Mouse (Mus musculus) thymus, adult 2 months (tissue): ENCODE measurements around the gene Tfg. TPM values are rescaled to one million over a fixed set of nuclear protein-coding genes. Genes with fewer than 3 reads are reported as not detected.

Experiments
- DNase-seq: peaks from one replicate; pipeline ENCODE4 v3.0.0; 2021
- H3K27ac ChIP-seq: fragments of 200-500 bp; 2 replicates; pipeline ENCODE4 v1.5.1; 2012; ENCODE audit warnings: low read length, control low read depth; ENCODE audit not compliant: control insufficient read depth, insufficient read depth
- H3K27me3 ChIP-seq: fragments of 200-500 bp; 2 replicates; pipeline ENCODE4 v1.6.1; 2012; ENCODE audit warnings: mild to moderate bottlenecking, low read length, moderate library complexity, mixed read lengths; ENCODE audit not compliant: control insufficient read depth, insufficient read depth
- H3K36me3 ChIP-seq: fragments of 200-500 bp; 2 replicates; pipeline ENCODE4 v1.6.1; 2012; ENCODE audit warnings: mild to moderate bottlenecking, low read length, moderate library complexity; ENCODE audit not compliant: control insufficient read depth, insufficient read depth
- H3K4me1 ChIP-seq: fragments of 200-500 bp; replicated peaks from 2 replicates; pipeline ENCODE4 v1.6.1; 2012; ENCODE audit warnings: low read length; ENCODE audit not compliant: control insufficient read depth, insufficient read depth
- H3K4me3 ChIP-seq: fragments of 200-500 bp; 2 replicates; pipeline ENCODE4 v1.5.1; 2012; ENCODE audit warnings: mild to moderate bottlenecking, low read length, control low read depth, moderate library complexity; ENCODE audit not compliant: control insufficient read depth, insufficient read depth
- CTCF ChIP-seq: fragments of 200-500 bp; IDR thresholded peaks from 2 replicates; pipeline ENCODE4 v1.5.1; 2012; ENCODE audit warnings: mild to moderate bottlenecking, control low read depth, low read length, moderate library complexity, borderline replicate concordance; ENCODE audit not compliant: control insufficient read depth, poor library complexity, insufficient read depth; ENCODE audit errors: extremely low read depth
- POLR2A ChIP-seq: fragments of 200-500 bp; IDR thresholded peaks from 2 replicates; pipeline ENCODE4 v1.6.1; 2012; ENCODE audit warnings: mild to moderate bottlenecking, low read length, control low read depth, moderate library complexity; ENCODE audit not compliant: control insufficient read depth, poor library complexity, insufficient read depth; ENCODE audit errors: extremely low read depth
- WGBS: fragments of 180-500 bp; shearing (Covaris S2); methylation state at CpG from one replicate; pipeline ENCODE4 v1.1.7; 2018; 5-methylcytosine and 5-hydroxymethylcytosine counted together
- polyA plus RNA-seq: library from polyadenylated mRNA; depleted of rRNA; stranded (reverse); fragments of >200 nt; gene quantifications from 2 replicates; pipeline ENCODE4 v1.2.3, GENCODE M21; 2012

Tfg gene
- polyA plus RNA-seq, 1 experiment: 109 TPM

DNA sequence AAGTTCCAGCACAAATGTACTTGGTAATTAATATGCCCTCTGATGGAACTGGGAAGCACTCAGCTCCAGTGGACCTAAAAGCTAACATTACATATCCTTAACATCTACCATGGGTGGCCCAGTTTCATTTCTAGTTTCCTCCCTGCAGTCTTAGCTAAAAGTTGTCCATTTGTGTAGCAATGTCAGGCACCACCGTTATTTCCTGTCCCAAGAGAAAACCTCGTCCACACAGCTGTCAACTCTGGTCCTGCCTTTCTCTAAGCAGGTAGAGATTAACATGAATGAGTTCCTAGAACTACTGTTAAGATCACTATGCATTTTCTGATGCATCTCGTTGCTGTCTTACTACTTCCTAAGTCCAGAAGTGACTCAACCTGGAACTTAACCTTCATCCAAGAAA is 1.6 kb downstream of the Tfg start:
- WGBS: 48% methylated on average over 3 of the region's 3 CpGs
- DNase-seq: no peak
- H3K27ac ChIP-seq: no peak overlapping the region
- no peaks in the 10 kb centered on the region for H3K27me3 ChIP-seq
- H3K4me1 ChIP-seq: peaks cover 6% of the 10 kb centered on the region
- no peak for TF ChIP-seq CTCF
- H3K36me3 ChIP-seq: peaks cover 16% of the 10 kb centered on the region
- H3K4me3 ChIP-seq: no peak overlapping the region

DNA sequence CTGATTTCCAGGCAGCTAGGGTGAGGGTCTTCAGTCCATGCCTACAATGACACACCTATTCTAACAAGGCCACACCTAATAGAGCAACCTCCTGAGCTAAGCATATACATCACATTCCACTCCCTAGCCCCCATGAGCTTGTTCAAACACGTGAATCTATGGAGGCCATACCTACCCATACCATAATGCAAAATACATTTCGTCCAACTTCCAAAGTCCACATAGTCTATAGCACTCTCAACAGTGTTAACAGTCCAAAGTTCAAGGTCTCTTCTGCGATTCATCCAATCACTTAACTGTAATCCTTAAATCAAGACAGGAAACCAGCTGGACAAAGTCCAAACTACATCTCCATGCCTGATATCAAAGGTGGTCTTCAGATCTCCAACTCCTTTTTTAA is 7.2 kb downstream of the Tfg start:
- Histone ChIP-seq H3K27ac (no peak overlapping the region), H3K4me3 (no peak overlapping the region), H3K36me3 (peaks cover 39% of the 10 kb centered on the region), H3K27me3 (no peaks in the 10 kb centered on the region), H3K4me1 (no peaks in the 10 kb centered on the region)
- WGBS: 97% methylated on average over 3 of the region's 3 CpGs
- DNase-seq: no peak
- no peak for TF ChIP-seq POLR2A
- TF ChIP-seq CTCF: no peak

DNA sequence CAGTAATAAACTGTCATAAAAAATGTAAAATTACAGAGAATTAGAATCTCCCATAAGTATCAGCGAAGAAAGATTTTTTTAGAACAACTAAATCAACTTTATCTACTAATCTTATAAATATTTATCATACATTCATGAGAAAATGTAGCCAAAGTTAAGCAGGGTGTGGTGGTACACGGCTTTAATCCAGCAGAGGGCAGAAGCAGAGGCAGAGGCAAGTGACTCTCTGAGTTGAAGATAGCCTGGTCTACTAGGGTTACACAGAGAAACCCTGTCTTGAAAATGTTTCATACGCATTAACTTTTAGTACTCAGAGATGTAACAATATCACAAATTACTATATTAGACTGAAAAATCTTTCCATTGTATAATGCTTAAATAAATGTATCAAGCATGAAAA is 11.5 kb downstream of the Tfg start:
- no peaks in the 10 kb centered on the region for H3K4me1 ChIP-seq
- DNase-seq: no peak
- TF ChIP-seq POLR2A (no peak), CTCF (no peak)
- 94% methylated on average over 3 of the region's 3 CpGs for WGBS
- H3K27me3 ChIP-seq: no peaks in the 10 kb centered on the region
- no peak overlapping the region for H3K27ac ChIP-seq
- no peak overlapping the region for H3K4me3 ChIP-seq
- H3K36me3 ChIP-seq: peaks cover 44% of the 10 kb centered on the region

DNA sequence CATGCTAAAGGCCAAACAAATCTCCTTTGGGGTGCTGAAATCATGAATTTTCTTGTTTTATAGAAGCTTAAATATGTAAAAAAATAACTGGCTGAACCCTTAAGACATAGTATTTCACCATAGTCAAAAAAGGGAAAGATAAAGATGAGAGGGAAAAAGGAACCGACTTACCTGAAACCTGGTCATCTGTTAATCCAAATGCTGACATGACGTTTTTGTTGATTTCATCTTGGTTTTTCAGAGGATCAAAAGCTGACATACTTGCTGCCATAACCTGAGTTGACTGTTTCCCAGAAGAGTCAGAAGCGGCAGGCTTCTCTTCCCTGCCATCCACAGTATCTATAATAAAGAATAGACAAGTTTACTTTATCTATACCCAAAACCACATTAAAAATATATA is 16.4 kb downstream of the Tfg start:
- Histone ChIP-seq H3K27me3 (no peaks in the 10 kb centered on the region), H3K4me3 (no peak overlapping the region), H3K36me3 (peaks cover 44% of the 10 kb centered on the region), H3K27ac (no peak overlapping the region), H3K4me1 (no peaks in the 10 kb centered on the region)
- 98% methylated on average over 3 of the region's 3 CpGs for WGBS
- DNase-seq: no peak
- TF ChIP-seq CTCF (no peak), POLR2A (no peak)

DNA sequence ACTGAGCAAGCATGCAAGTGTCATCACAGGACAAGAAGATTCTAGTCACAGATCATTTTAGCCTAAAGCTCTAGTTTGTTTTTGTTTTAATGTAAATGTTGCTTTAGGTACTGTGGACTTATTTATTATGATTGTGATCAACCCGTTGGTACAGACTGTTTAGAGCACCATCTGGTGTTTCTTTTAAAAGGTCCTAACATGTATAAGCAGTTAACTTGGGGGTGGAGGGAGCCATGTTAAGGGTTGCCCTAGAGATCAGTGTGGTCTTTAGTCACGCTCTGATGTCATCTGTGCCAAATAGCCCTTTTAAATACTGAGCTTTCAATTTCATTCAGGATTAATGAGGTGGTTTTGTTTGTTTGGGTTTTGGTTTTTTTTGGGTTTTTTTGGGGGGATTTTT is 20.8 kb downstream of the Tfg start:
- Histone ChIP-seq H3K27me3 (no peaks in the 10 kb centered on the region), H3K4me1 (no peaks in the 10 kb centered on the region), H3K4me3 (no peak overlapping the region), H3K36me3 (peaks cover 52% of the 10 kb centered on the region), H3K27ac (no peak overlapping the region)
- DNase-seq: no peak
- 87% methylated on average over 2 of the region's 2 CpGs for WGBS
- TF ChIP-seq POLR2A (no peak), CTCF (no peak)

- Histone ChIP-seq H3K27me3 (no peaks in the 10 kb centered on the region), H3K4me1 (no peaks in the 10 kb centered on the region), H3K36me3 (peaks cover 55% of the 10 kb centered on the region), H3K4me3 (no peak overlapping the region), H3K27ac (no peak overlapping the region)
- TF ChIP-seq POLR2A: no peak
- no peak for TF ChIP-seq CTCF
- 97% methylated on average over 7 of the region's 7 CpGs for WGBS
- DNase-seq: no peak
These were observed 26.5 kb downstream of the Tfg start for GRCm38 (mm10) chr16:56690715-56691114.

GRCm38 (mm10) chr16:56686747-56687146 is 30.5 kb downstream of the Tfg start:
- Histone ChIP-seq H3K4me1 (no peaks in the 10 kb centered on the region), H3K36me3 (peaks cover 40% of the 10 kb centered on the region), H3K27ac (no peak overlapping the region), H3K27me3 (no peaks in the 10 kb centered on the region), H3K4me3 (no peak overlapping the region)
- 97% methylated on average over 5 of the region's 5 CpGs for WGBS
- no peak for DNase-seq
- TF ChIP-seq POLR2A (no peak), CTCF (no peak)

DNA sequence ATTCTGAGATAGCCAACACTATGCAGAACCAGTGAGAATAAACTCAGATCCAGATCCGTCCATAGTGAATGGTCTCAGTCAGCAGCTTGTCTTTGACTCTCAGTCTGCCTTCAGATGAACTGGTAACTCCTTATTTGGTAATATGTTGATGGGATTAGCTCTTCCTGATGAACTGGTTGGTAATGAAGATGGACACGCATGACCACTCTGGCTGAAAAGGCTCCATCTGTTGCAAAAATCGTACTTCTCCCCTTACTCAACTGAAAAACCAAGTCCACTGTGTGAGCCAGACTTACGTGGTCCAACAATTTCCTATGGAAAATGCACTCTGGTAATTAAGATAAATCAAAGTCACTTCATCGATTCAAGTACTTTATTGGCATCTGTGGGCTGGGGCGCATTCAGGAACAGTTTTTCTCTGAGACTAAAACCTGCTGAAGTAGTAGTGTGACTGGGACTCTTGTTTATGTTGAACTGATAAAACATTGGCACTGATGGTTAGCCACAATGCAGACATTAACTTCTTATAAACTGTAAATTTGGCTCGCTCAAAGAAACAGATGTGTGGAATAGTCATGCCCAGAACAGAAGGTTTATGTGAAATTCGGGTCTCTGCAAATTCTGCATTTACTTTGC is 36.1 kb downstream of the Tfg start:
- WGBS: 94% methylated on average over 8 of the region's 8 CpGs
- Histone ChIP-seq H3K27me3 (no peaks in the 10 kb centered on the region), H3K36me3 (peaks cover 10% of the 10 kb centered on the region; the same call in 1 of the 2 replicates), H3K27ac (no peak overlapping the region), H3K4me1 (no peaks in the 10 kb centered on the region), H3K4me3 (no peak overlapping the region)
- DNase-seq: no peak
- TF ChIP-seq POLR2A (no peak), CTCF (no peak)
